Mouse (Mus musculus) v-Abl transformed pro-B cells (cell line): ENCODE data around the gene Slc12a6.

Source experiments
- in situ Hi-C, 2 experiments: fragments of 400-800 bp; cut with MboI; formaldehyde crosslinking; loops; one replicate each; pipeline ENCODE4 v1.15.1; 2025; ENCODE audit not compliant: unreplicated experiment in 2 of 2

Gene Slc12a6

DNA sequence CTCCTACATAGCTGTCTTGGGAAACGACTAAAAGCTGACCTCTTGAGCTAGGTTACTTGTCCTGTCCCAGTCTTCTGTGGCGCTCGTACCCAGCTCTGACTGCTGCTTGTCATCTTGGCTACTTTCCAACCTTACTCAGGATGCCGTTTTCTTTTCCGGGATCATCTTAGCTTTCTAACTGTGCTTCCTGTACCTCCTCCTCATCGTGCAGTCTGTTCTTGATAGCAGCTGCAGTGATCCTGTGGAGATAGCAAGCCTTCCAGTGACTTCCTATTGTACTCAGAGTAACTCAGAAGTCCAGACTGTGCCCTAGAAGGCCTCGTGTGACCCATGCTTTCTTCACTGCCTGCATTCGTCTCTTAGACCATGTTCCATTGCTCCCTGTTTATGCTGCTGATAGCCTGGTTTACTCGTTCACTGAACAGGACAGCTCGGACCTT lies 43.6 kb downstream of the Slc12a6 start:
- in situ Hi-C loops, result no loop called here

DNA sequence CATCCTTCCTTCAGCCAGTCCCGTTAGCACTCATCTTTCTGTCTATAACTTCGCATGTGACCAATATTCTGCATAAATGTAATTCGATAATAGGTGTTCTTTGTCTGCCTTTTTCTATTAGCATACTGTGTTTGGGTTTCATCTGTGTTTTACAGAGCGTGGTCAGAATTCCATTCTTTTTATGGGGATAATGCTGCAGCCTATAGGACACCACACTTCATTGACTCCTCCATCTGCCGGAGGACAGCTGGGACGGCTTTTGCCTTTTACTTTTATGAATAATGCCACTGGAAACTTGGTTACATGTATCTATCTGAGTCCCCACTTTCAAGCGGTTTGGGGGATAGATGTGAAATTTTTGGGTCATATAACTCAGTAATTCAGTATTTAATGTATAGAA lies 50.0 kb downstream of the Slc12a6 start:
- in situ Hi-C loops, result no loop called here

DNA sequence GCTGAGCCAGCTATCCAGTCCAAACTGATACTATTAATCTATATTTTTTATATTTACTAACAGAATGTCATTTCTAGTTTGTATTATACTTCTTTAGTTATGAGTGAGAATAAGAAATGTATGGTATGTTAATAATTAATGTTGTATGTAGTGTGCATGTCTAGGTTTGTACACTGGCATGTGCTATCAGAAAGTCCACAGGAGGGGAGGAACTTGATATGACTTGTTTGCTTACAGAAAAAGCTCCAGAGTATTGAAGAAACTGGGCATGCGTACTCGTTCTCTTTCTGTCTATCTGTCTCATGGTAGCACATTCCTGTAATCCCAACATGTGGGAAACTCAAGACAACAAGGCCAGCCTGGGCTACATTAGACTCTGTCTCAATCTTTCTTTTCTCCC lies 52.6 kb downstream of the Slc12a6 start:
- in situ Hi-C loops, result no loop called here

DNA sequence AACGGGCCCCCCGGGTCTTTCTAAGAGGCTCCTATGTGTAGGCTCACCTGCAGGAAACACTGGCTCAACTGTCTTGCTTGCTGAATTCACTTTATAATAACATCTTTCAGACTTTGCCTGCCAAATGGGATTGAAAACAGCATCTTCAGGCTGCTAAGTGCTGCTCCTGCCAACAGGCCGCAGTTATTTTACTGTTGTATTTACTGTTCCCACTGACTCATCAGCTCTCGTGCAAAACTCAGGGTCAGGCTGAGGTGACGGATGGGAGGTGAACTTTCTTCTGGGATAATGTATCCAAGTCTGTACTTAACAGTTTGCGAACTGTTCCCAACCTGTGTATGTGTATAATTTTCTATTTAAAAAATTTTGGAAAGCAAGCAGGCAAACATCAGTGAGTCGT lies 53.3 kb downstream of the Slc12a6 start:
- in situ Hi-C loops, result no loop called here

DNA sequence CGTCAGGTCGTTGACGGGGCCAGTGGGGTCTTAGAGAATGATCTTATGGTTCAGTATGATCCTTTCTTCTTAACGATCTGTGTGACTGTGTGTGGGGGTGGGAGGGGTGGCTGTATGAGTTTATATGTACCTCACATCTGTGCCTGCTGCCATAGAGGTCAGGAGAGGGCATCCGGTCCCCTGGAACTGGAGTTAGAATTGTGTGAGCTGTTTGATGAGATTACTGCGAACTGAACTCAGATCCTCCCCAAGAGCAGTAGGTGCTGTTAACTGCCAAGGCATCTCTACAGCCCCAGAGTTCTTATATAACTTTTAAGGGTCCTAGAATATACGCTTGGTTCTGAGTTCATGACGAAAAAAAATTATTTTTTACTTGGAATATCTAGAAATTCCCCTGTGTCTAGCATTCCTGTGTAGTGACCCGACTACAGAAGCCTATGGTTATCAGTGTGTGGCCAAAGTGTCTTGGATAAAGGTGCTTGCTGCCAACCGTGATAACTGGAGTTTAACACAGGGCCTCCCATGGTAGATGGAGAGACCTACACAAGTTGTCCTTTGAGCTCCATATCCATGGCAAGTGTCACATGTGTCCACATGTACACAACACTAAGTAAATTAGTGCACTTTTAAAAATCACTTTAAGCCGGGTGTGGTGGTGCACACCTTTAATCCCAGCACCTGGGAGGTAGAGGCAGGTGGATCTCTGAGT lies 62.6 kb downstream of the Slc12a6 start:
- in situ Hi-C loops, result loop anchor here in 1 of 2 experiments (25.0 kb wide), 1 partner anchor 1784 kb away; no protein-coding TSS in a partner anchor

DNA sequence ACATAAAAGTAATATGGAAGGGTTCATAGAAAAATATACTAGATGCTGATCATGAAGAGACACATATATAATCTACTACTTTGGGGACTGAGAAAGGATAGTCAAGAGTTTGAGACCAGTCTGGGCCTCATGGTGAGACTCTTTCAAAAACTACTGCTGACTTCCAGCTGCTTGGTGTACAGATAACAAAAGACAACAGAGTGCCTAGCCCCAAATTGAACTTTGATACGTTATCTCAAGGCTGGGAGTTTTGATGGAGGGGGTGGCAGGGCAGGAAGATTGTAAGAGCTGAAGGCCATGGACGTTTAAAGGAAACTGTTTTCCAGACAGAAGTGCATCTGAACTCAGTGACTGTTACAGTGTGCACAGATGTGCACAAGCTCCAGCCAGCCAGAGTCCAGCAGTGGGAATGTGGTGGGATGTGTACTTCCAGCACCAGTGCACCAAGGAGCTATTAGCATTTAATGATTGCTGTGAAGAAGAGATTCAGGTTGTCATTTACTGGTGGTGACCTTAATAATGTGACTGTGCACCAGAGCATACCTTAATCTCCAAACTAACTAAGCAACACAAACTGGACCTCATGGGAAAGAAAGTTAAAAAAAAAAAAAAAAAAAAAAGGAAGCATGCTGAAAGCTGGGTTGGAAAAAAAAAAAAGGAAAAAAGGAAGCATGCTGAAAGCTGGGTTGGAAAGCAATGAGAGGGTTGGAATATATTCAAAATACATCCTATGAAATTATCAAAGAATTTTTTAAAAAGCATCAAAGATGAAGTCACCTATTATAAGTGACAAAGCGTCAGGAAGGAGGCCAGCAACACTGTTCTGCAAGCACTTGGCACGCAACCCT lies 66.7 kb downstream of the Slc12a6 start:
- in situ Hi-C loops, result loop anchor here (10.0 to 25.0 kb wide), 2 partner anchors 67 to 1780 kb away; partner anchors contain the start of genes Gm21985 (in 1 of the 2), Nop10 (in 1 of the 2) and Slc12a6 (in 1 of the 2)

DNA sequence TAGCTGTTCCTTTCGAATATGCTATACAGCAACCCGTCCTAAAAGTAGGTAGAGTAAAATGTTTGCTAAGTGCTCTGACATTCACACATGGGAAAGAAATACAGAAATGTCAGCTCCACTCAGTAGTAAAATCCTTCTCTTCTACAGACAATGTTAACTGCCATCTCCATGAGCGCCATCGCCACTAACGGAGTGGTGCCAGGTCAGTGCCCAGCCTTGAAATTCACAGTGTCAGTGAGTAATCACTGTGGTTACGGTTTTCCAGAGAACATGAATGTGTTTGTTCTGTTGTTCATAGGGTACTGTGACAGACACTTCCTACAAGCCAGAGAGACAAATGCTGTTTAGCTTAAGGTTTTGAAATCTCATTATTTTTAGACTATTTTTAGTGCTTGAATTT lies 71.6 kb downstream of the Slc12a6 start:
- in situ Hi-C loops, result loop anchor here (10.0 to 25.0 kb wide), 2 partner anchors 72 to 1775 kb away; partner anchors contain the start of genes Gm21985 (in 1 of the 2), Nop10 (in 1 of the 2) and Slc12a6 (in 1 of the 2)

DNA sequence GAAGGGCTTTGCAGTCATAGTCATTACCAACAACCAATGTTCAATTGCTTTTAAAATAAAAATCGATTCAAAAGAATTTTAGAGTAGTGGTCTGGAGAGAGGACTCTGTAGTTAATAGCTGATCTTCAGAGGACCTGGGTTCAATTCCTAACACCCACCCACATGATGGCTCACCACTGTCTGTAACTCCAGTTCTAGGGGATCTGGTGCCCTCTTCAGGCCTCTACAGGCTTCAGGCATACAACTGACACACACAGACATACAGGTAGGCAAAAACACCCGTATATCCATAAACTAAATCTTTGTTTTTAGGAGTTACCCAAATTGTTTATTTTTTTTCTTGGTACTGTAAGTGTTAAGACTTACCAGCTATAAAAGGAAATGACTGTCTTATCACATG lies 74.1 kb downstream of the Slc12a6 start:
- in situ Hi-C loops, result loop anchor here (10.0 to 25.0 kb wide), 2 partner anchors 75 to 1773 kb away; partner anchors contain the start of genes Gm21985 (in 1 of the 2), Nop10 (in 1 of the 2) and Slc12a6 (in 1 of the 2)

DNA sequence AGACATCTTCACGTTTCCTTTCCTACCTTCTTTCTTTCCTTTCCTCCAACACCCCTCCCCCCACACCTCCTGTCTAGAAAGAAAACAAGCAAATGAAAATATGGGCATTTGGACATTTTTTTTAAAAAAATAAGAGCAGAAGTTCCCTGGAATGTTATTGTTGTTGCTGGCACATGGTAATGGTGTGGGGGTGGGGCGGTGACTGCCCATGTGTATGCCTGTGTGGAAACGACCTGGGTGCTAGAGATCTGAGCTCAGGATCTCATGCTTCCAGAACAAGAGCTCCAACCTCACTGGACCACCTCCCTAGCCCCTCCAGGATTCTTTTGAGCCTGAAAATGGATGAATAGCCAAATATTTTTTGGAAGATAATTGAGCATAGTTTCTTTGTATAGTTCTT lies 75.5 kb downstream of the Slc12a6 start:
- in situ Hi-C loops, result loop anchor here in 1 of 2 experiments (25.0 kb wide), 1 partner anchor 1771 kb away; no protein-coding TSS in a partner anchor

DNA sequence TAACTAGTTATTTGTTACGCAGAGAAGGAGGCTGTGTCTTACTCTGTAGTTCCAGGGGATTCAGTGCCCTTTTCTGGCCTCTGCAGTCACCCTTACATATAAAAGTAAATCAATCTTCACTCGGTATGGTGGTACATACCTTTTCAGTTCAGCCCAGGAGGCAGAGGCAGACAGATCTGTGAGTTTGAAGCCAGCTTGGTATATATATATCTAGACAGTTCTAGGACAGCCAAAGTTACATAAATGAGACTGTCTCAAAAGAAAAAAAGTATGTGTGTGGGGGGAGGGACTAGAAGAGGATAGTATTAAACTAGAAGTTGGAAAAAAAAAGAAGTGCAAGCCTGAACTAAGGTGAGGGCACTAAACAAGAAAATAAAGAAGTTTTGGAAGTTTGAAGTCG lies 82.6 kb downstream of the Slc12a6 start:
- in situ Hi-C loops, result loop anchor here in 1 of 2 experiments (25.0 kb wide), 1 partner anchor 1764 kb away; no protein-coding TSS in a partner anchor

DNA sequence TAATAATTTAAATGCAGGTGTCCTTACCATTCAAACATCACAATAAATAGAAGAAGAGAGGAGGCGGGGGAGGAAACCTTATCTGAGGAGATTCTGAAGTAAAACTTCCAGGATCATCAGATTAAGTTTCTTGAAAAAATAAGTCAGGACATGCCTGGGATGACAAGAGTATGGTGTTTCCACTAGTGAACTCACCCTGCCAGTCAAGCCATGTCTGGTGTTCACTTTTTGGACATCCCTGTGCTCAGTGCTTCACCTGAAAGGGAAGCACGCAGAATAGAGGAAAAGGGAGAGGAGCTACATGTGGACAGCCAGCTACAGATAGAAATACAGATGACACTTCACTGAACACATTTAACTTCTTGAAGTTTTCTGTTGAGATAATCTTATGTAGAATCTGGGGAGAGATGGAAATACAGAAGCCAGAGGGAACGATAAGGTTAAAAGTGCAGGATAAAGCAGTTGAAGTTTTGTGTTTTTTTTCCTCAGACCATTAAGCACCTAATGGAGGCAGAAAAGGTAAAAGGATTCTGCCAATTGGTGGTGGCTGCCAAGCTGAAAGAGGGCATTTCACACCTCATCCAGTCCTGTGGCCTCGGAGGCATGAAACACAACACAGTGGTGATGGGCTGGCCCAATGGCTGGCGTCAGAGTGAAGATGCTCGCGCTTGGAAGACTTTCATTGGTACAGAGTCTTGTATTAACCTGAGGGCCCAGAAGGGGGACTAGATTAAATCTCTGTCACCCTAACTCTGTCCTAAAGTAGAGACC lies 88.2 kb downstream of the Slc12a6 start:
- in situ Hi-C loops, result no loop called here

DNA sequence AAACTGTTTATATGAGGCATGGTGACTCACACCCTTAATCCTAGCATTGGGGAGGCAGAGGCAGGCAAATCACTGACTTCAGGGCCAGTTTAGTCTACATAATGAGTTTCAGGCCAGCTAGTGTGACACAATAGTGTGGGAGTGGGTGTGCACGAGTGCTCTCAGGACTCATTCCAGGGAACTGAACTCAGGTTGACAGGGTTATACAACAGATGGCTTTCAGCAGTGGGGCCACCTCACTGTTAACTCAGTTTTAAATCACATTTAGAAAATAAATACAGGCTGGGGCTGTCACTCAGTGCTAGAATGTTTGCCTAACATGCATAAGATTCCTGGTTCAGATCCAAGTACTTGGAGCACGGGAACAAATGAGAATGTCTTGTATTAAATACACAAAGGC lies 94.0 kb downstream of the Slc12a6 start:
- in situ Hi-C loops, result loop anchor here in 1 of 2 experiments (5.0 kb wide), 1 partner anchor 97 kb away; the partner anchor contains the start of gene Nop10

DNA sequence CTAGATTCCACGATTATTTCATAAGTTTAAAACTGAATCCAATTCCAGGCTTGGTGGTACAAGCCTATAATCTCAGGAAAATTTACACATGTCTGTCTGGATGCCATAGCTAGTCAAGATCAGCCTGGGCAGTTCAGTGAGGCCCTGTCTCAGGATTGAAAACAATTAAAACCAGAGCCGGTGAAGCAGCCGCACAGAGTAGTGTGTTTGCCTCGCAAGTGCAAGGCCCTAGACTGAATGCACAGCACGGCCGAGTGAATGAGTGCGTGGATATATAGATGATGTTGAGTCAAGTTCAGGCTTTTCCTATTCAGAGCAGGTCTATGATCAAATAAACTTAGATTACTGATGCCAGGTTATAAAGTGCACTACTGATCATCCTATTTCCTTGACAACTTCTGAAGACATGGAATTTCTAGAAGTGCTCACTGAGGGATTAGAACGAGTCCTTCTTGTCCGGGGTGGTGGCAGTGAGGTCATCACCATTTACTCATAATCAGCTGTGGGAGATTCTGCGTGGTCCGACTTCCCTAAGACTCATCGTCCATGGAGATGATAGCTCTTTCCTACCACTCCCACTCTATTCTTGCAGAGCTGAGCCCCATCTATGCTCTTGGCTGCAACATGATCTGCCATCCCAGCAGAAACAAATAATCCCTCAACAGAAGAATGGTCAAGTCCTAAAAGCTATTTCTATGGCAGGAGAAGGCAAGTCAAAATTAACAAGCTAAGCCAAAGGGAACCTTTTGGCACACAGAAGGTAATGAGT lies 94.6 kb downstream of the Slc12a6 start:
- in situ Hi-C loops, result no loop called here

DNA sequence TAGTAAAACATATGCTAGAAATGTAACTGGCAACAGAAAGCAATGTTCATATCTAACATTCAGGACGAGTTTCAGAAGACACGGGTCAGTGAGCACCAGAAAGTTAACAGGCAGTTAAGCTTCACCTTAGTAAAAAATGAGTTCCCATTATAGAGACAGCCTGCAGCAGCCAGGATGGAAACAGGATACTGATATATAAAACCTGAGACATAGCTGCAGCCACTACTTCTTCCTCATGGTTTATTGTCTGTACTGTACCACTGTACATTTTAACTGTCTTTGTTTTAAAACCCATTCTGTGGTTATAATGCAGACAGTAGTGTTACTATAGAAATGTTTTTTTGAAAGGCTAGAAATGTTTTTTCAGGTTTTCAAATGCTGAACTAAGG lies 95.2 kb downstream of the Slc12a6 start:
- in situ Hi-C loops, result no loop called here

DNA sequence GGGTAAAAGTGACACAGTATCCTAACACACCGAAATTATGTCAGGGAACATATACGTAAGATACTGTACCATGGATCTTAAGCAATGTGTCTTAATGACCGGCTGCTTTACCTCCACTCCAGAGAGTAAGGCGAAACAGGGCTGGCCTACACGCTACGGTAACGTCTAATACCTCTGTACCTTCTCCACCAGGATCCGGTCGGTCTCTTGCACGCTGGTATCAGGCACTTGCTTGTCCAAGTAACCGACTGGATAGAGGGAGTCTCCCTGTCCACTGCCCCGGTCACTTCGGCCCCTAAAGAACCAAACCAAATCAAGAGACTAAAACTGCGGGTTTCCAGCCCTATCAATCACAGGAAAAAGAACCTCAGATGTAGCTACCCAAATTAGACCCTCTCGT lies 101.6 kb downstream of the Slc12a6 start:
- in situ Hi-C loops, result loop anchor here in 1 of 2 experiments (5.0 kb wide), 1 partner anchor 105 kb away; the partner anchor contains the start of gene Nop10

DNA sequence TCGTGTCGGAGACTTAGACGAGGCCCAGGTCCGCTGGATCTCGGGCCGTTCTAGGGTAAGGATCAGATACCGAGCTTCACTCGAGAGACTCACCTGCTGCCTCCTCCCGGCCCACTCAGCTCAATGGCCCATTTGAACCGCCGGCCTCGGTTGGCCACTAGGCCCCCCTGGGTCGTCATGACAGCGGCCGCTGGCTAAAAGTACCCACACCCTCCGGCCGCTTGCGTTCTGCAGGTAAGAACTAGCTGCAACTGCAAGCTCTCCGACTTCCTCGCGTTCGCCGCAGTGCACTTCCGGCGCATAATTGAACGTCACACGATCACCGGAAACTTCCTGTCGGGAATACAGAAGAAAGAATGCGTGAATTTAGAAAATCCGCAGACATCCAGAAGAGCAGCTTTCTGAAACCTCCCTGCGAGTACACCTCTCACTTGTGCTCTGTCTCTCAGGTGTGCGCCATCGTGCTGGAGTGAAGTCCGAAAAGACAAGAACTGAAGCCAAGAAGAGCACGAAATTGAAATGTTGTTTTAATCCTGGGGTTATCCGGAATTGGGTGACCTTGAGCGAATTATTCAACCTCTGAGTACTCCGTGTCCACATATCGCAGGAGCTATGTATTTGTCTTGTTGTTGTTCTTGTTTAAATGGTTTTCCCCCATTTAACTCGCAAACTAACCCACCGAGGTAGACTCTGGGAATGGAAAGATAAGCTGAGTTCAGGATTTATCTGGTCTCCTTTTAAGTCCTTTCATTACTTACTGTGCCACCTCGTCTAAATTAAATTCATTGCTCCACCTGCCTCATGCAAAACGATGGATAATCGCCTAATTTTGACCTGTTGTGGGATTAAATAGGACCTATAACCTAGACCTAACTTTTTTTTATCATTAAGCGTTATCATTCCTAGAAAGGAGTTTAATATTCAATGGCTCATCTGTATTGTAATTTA lies 102.4 kb downstream of the Slc12a6 start, which contains the start of gene Emc4:
TSS of gene Emc4 (minus strand) at position 302 of the 948 bp plus-strand sequence.
- in situ Hi-C loops, result loop anchor here in 1 of 2 experiments (5.0 kb wide), 1 partner anchor 106 kb away; the partner anchor contains the start of gene Nop10

DNA sequence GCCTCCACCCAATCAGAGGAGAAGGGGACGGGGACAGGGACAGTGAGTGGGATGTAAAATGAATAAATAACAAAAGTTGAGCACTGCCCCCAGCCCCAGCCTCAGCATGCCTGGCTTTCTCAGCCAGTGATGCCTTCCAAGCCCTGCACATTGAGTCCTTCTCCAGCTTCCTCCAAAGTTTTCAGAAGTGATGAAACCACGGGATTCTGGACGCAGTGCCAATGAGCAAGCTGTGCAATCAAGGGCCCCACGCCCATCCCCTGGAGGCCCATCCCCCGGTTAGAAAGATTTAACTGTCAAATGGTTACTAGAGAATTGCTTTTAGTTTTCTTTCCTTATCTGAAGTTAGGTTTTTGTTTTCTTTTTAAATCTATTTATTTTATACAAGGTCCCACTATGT lies 104.3 kb downstream of the Slc12a6 start:
- in situ Hi-C loops, result loop anchor here in 1 of 2 experiments (5.0 kb wide), 1 partner anchor 108 kb away; the partner anchor contains the start of gene Nop10

DNA sequence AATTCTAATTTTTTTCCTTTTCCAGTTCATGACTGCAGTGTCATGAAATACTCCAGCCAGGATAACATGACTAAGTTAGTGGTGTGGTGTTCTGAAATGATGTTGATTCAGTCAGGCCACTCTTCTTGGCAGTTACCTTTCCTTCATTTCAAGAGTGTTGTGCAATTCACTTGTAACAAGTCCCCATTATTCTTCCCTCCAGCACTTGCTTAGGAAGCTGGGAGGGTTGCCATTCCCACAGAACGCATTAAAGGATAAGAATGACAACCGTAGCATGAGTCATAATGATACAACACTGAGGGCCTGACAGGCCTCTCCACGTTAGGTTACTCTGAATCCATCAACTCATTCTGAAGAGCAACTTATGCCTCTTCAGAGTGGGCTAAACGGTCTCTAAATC lies 107.5 kb downstream of the Slc12a6 start:
- in situ Hi-C loops, result no loop called here
